Mouse (Mus musculus) bone marrow, adult 2 months (tissue): ENCODE results near the gene 4930583I09Rik.

Experiments
- CTCF ChIP-seq: fragments of 200-500 bp; IDR thresholded peaks from 2 replicates; pipeline ENCODE4 v1.5.1; 2011; ENCODE audit warnings: low read length, control low read depth; ENCODE audit not compliant: control insufficient read depth, insufficient read depth
- POLR2A ChIP-seq: fragments of 200-500 bp; IDR thresholded peaks from 2 replicates; pipeline ENCODE4 v1.6.1; 2011; ENCODE audit warnings: low read depth, mild to moderate bottlenecking, control low read depth, low read length, borderline replicate concordance; ENCODE audit not compliant: control insufficient read depth

- TF ChIP-seq POLR2A (no peak), CTCF (no peak)
Observed at GRCm38 (mm10) chr17:64836352-64836751, 481 bp upstream of the 4930583I09Rik start.
